Mouse (Mus musculus): ENCODE measurements around the gene Olfr159. TPM values are rescaled to one million over a fixed set of nuclear protein-coding genes. Genes with fewer than 3 reads are reported as not detected.

Olfr159 gene
- polyA plus RNA-seq, 2 experiments = not detected

- no peak overlapping the region for H3K27ac ChIP-seq
- no peak overlapping the region for H3K9ac ChIP-seq (replicated peaks)
- H3K36me3 ChIP-seq (replicated peaks; ENCODE audit: control insufficient read depth, insufficient read depth, low read depth) = no peaks in the 10 kb centered on the region
- no peak overlapping the region for H3K4me2 ChIP-seq (ENCODE audit: low read depth)
- H3K27me3 ChIP-seq (ENCODE audit: control insufficient read depth, insufficient read depth, low read length) = no peaks in the 10 kb centered on the region
- H3K4me3 ChIP-seq (ENCODE audit: insufficient read depth in 1 of 2, low read depth in 2 of 2, low read length in 2 of 2) = no peak overlapping the region
- WGBS (ENCODE audit: insufficient replicate concordance) = 60% methylated on average over 10 of the region's 10 CpGs
- H3K9me3 ChIP-seq (ENCODE audit: control insufficient read depth, low read length) = no peaks in the 10 kb centered on the region
- no peaks in the 10 kb centered on the region for H3K4me1 ChIP-seq (replicated peaks; ENCODE audit: control insufficient read depth in 2 of 2, insufficient read depth in 2 of 2, low read length in 1 of 2)
- ATAC-seq (ENCODE audit: insufficient read depth) (no peak), DNase-seq (ENCODE audit: low read depth in 3 of 3, low spot score in 3 of 3) (no peak)
- peak; percentile 59 for TF ChIP-seq CTCF (IDR thresholded peaks at IDR 0.05; ENCODE audit: low read depth)
- no peak for TF ChIP-seq EP300 (IDR thresholded peaks at IDR 0.05; ENCODE audit: low read depth)
These were observed 10.3 kb downstream of the Olfr159 start for GRCm38 (mm10) chr4:43760460-43760859.

- no peak for ATAC-seq (ENCODE audit: insufficient read depth)
- H3K4me2 ChIP-seq (ENCODE audit: low read depth) = no peak overlapping the region
These were observed 11.0 kb downstream of the Olfr159 start for GRCm38 (mm10) chr4:43759571-43760418.

GRCm38 (mm10) chr4:43757213-43757612 is 13.6 kb downstream of the Olfr159 start:
- ATAC-seq (ENCODE audit: insufficient read depth) = no peak
- WGBS (ENCODE audit: insufficient replicate concordance) = 25% methylated on average over 6 of the region's 6 CpGs
- H3K36me3 ChIP-seq (replicated peaks; ENCODE audit: control insufficient read depth, insufficient read depth, low read depth) = no peaks in the 10 kb centered on the region
- no peak for DNase-seq (ENCODE audit: low read depth in 3 of 3, low spot score in 3 of 3)
- no peak overlapping the region for H3K4me3 ChIP-seq (ENCODE audit: insufficient read depth in 1 of 2, low read depth in 2 of 2, low read length in 2 of 2)
- no peaks in the 10 kb centered on the region for H3K27me3 ChIP-seq (ENCODE audit: control insufficient read depth, insufficient read depth, low read length)
- no peaks in the 10 kb centered on the region for H3K4me1 ChIP-seq (replicated peaks; ENCODE audit: control insufficient read depth in 2 of 2, insufficient read depth in 2 of 2, low read length in 1 of 2)
- H3K4me2 ChIP-seq (ENCODE audit: low read depth) = no peak overlapping the region
- H3K9me3 ChIP-seq (ENCODE audit: control insufficient read depth, low read length) = no peaks in the 10 kb centered on the region
- no peak overlapping the region for H3K27ac ChIP-seq
- no peak overlapping the region for H3K9ac ChIP-seq (replicated peaks)
- TF ChIP-seq CTCF (IDR thresholded peaks at IDR 0.05; ENCODE audit: low read depth) = no peak
- TF ChIP-seq EP300 (IDR thresholded peaks at IDR 0.05; ENCODE audit: low read depth) = no peak

More at GRCm38 (mm10) chr4:43759571-43760418, 11.0 kb downstream of the Olfr159 start:
- H3K36me3 ChIP-seq (replicated peaks; ENCODE audit: control insufficient read depth, insufficient read depth, low read depth) = no peaks in the 10 kb centered on the region
- DNase-seq (ENCODE audit: low read depth in 3 of 3, low spot score in 3 of 3) = no peak
- no peak for TF ChIP-seq EP300 (IDR thresholded peaks at IDR 0.05; ENCODE audit: low read depth)
- no peak for TF ChIP-seq CTCF (IDR thresholded peaks at IDR 0.05; ENCODE audit: low read depth)
- no peaks in the 10 kb centered on the region for H3K9me3 ChIP-seq (ENCODE audit: control insufficient read depth, low read length)
- H3K27me3 ChIP-seq (ENCODE audit: control insufficient read depth, insufficient read depth, low read length) = no peaks in the 10 kb centered on the region
- H3K27ac ChIP-seq = no peak overlapping the region
- no peaks in the 10 kb centered on the region for H3K4me1 ChIP-seq (replicated peaks; ENCODE audit: control insufficient read depth in 2 of 2, insufficient read depth in 2 of 2, low read length in 1 of 2)
- H3K4me3 ChIP-seq (ENCODE audit: insufficient read depth in 1 of 2, low read depth in 2 of 2, low read length in 2 of 2) = no peak overlapping the region
- H3K9ac ChIP-seq (replicated peaks) = no peak overlapping the region
- 73% methylated on average over 21 of the region's 21 CpGs for WGBS (ENCODE audit: insufficient replicate concordance)

DNA sequence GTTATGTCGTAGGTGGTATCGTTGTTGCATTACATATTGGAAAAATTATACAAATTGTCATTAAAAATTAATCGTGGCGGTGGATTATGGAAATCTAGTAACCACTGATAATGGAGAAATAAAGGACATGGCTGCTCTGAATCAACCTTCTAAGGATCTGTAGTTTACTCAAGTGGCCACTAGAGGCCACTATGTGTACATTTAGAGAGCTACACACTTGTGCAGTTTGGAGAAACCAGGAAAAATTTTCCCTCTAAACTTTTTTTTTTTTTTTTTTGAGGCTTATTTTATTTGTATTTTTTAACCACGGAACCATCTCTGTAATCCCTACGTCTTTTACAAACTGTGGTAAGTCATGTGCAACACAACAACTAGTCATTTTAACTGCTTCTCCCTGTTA is 25.6 kb downstream of the Olfr159 start:
- 10% methylated on average over 6 of the region's 6 CpGs for WGBS (ENCODE audit: insufficient replicate concordance)
- DNase-seq (ENCODE audit: low read depth in 3 of 3, low spot score in 3 of 3) = no peak

GRCm38 (mm10) chr4:43743099-43743498 is 27.7 kb downstream of the Olfr159 start:
- no peaks in the 10 kb centered on the region for H3K27me3 ChIP-seq (ENCODE audit: control insufficient read depth, insufficient read depth, low read length)
- WGBS (ENCODE audit: insufficient replicate concordance) = 33% methylated on average over 1 of the region's 1 CpGs
- no peaks in the 10 kb centered on the region; a peak in 1 of 4 replicates for H3K4me1 ChIP-seq (replicated peaks; ENCODE audit: control insufficient read depth in 2 of 2, insufficient read depth in 2 of 2, low read length in 1 of 2)
- H3K4me3 ChIP-seq (ENCODE audit: insufficient read depth in 1 of 2, low read depth in 2 of 2, low read length in 2 of 2) = no peak overlapping the region
- H3K4me2 ChIP-seq (ENCODE audit: low read depth) = no peak overlapping the region
- H3K9me3 ChIP-seq (ENCODE audit: control insufficient read depth, low read length) = no peaks in the 10 kb centered on the region
- H3K9ac ChIP-seq (replicated peaks) = no peak overlapping the region
- H3K36me3 ChIP-seq (replicated peaks; ENCODE audit: control insufficient read depth, insufficient read depth, low read depth) = no peaks in the 10 kb centered on the region
- no peak for TF ChIP-seq EP300 (IDR thresholded peaks at IDR 0.05; ENCODE audit: low read depth)
- TF ChIP-seq CTCF (IDR thresholded peaks at IDR 0.05; ENCODE audit: low read depth) = 0 out of 2 replicates have a peak, but pooled peaks have one; percentile 10
- ATAC-seq (ENCODE audit: insufficient read depth) (no peak), DNase-seq (ENCODE audit: low read depth in 3 of 3, low spot score in 3 of 3) (no peak)
- no peak overlapping the region for H3K27ac ChIP-seq

More for the DNA sequence above, 25.6 kb downstream of the Olfr159 start:
- H3K27ac ChIP-seq = no peak overlapping the region
- no peaks in the 10 kb centered on the region for H3K27me3 ChIP-seq (ENCODE audit: control insufficient read depth, insufficient read depth, low read length)
- no peaks in the 10 kb centered on the region; a peak in 1 of 4 replicates for H3K4me1 ChIP-seq (replicated peaks; ENCODE audit: control insufficient read depth in 2 of 2, insufficient read depth in 2 of 2, low read length in 1 of 2)
- no peaks in the 10 kb centered on the region for H3K36me3 ChIP-seq (replicated peaks; ENCODE audit: control insufficient read depth, insufficient read depth, low read depth)
- no peak for ATAC-seq (ENCODE audit: insufficient read depth)
- no peak overlapping the region for H3K4me2 ChIP-seq (ENCODE audit: low read depth)
- peak; percentile 43; the same call in 1 of the 2 replicates for TF ChIP-seq CTCF (IDR thresholded peaks at IDR 0.05; ENCODE audit: low read depth)
- TF ChIP-seq EP300 (IDR thresholded peaks at IDR 0.05; ENCODE audit: low read depth) = no peak
- H3K4me3 ChIP-seq (ENCODE audit: insufficient read depth in 1 of 2, low read depth in 2 of 2, low read length in 2 of 2) = no peak overlapping the region
- H3K9ac ChIP-seq (replicated peaks) = no peak overlapping the region
- no peaks in the 10 kb centered on the region for H3K9me3 ChIP-seq (ENCODE audit: control insufficient read depth, low read length)

All from liver, embryonic 14.5 days (tissue).